In the genomic region with DNA sequence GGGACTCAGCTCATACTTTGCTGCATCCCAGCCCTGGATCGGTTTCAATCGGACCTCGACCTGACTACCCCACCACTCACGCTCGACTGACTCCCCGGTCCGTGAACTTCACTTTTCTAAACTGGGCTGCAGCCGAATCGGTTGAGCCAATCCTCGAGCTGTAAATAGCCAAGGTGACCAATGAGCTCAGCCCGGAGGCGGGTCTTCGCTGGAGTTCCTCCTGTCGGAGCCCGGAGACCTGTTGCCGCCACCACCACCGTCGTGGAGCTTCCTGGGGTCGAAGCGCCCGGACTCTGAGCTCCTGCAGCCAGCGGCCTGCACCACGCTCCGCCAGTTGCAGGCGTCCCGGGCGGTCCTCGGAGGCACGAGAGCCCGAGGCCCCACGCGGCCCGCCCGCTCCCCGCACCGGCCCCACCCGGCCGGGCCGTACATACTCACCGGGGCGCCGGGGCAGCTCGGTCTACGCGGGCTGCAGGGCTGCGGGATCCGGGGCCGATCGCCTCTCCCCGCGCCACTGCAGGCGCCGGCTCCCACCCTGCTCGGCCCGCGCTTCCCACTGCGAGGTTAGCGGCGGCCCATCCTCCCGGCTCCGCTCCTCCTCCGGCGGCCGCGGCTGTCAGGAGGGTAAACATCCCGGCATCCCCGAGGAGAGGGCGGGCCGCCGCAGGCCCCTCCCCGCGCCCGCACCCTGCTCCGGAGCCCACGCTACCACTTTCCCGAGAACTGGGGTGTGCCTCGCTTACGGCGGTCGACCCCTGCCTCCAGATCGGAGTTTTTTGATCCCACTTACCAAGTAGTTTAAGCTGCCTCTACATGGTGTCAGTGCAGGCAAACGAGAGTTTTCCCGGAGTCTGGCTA, we compare ENCODE assay signal across 8 mouse cellular contexts. TPM values are rescaled to one million over a fixed set of nuclear protein-coding genes. Genes with fewer than 3 reads are reported as not detected.
DNase-seq lines count a peak whose midpoint lies in the region; ATAC-seq lines count a peak whose summit lies in the region.

No protein-coding gene starts in this region.

- H3K4me2 ChIP-seq in intestine, embryonic 14.5 days (ENCODE audit: low read length), result peak overlapping the region; percentile 76

- no peaks in the 10 kb centered on the region; the same call in 1 of the 2 replicates for H3K4me1 ChIP-seq in intestine, embryonic 14.5 days (replicated peaks; ENCODE audit: control insufficient read depth, insufficient read depth, low read length)

- WGBS in intestine, embryonic 14.5 days, result under 1% methylated on average over 75 of the region's 83 CpGs

- peak overlapping the region; percentile 96 for H3K27ac ChIP-seq in intestine, embryonic 14.5 days (ENCODE audit: low read depth)

- H3K36me3 ChIP-seq in intestine, embryonic 14.5 days (ENCODE audit: control insufficient read depth, insufficient read depth, low read length), result no peaks in the 10 kb centered on the region

- peak; percentile 95 for ATAC-seq in intestine, embryonic 14.5 days (replicated peaks; ENCODE audit: low FRiP score, low TSS enrichment, low read depth)

- intact Hi-C loops in gastrocnemius, postnatal 14 days (cut with DNase I; ENCODE audit: low total_unique reads), result no loop called here
- intact Hi-C loops in left cerebral cortex, postnatal 14 days (cut with DNase I), result loop anchor here (5.0 kb wide), 2 partner anchors 52 to 117 kb away; no protein-coding TSS in a partner anchor

- H3K9ac ChIP-seq in intestine, embryonic 14.5 days (ENCODE audit: low read length), result peak overlapping the region; percentile 80

- H3K4me3 ChIP-seq in intestine, embryonic 14.5 days (ENCODE audit: low read depth, low read length), result peak overlapping the region; percentile 81

- DNase-seq in adrenal gland, adult (ENCODE audit: inconsistent age in 2 of 2, low spot score in 1 of 2), result peak; percentile 96 to 99
- peak; percentile 98 for DNase-seq in embryo, embryonic 10.5 days (ENCODE audit: low spot score)
- peak; percentile 97 for DNase-seq in gastrocnemius, postnatal 14 days
- peak; percentile 96 for DNase-seq in intestine, embryonic 14.5 days (ENCODE audit: low spot score)
- peak; percentile 98 for DNase-seq in left cerebral cortex, postnatal 14 days (ENCODE audit: low spot score in 2 of 2)
- DNase-seq in mesoderm, embryonic 11.5 days (ENCODE audit: low read depth, low spot score), result peak; percentile 96
- DNase-seq in right cerebral cortex, postnatal 36 days (ENCODE audit: low spot score in 2 of 2), result peak; percentile 95
- DNase-seq in yolk sac, embryonic 10.5 days (ENCODE audit: low spot score), result peak; percentile 94

- no peaks in the 10 kb centered on the region for H3K27me3 ChIP-seq in intestine, embryonic 14.5 days (replicated peaks; ENCODE audit: control insufficient read depth, insufficient read depth, low read length)

- no peaks in the 10 kb centered on the region for H3K9me3 ChIP-seq in intestine, embryonic 14.5 days (ENCODE audit: control insufficient read depth, low read length)

RNA-seq across cellular contexts. Expression of a gene that starts 0.6 kb away (rescaled TPM):
- 10 to 100 TPM; 51.2 to 56.9 TPM for total RNA-seq in gastrocnemius, postnatal 14 days (2021)
- polyA plus RNA-seq in intestine, embryonic 14.5 days (2014; fragmentation: Nextera tagmentation; extraction: Ambion mirVana), result 31.7 and 32.0 TPM in 2 replicates
- 10 to 100 TPM; 26.5 to 26.8 TPM for total RNA-seq in left cerebral cortex, postnatal 14 days (2021)

Comparison
In these comparisons a context has a peak if more than half of its experiments do, and no peak if none do; other contexts are left out.
1. Peak in every context shown above with its lines: DNase-seq, ATAC-seq, H3K4me3 ChIP-seq and H3K27ac ChIP-seq.